Mouse (Mus musculus) intestine, postnatal 0 days (tissue): ENCODE data around the gene Epha4. TPM values are rescaled to one million over a fixed set of nuclear protein-coding genes. Genes with fewer than 3 reads are reported as not detected.

Experiments
- ATAC-seq: fragments of 200-750 bp; cut with Nextera tagmentation; 2 replicates; pipeline ENCODE4 v1.8.0; 2017; ENCODE audit warnings: mild to moderate bottlenecking, moderate TSS enrichment, moderate library complexity
- H3K27ac ChIP-seq: fragments of 300-500 bp; sonication (generic); 2 replicates; pipeline ENCODE4 v1.5.1; 2014; ENCODE audit warnings: mild to moderate bottlenecking, low read depth, low read length, moderate library complexity
- H3K27me3 ChIP-seq: fragments of 300-500 bp; sonication (generic); replicated peaks from 2 replicates; pipeline ENCODE4 v1.6.1; 2014; ENCODE audit warnings: low read length, mixed read lengths; ENCODE audit not compliant: control insufficient read depth, insufficient read depth
- H3K36me3 ChIP-seq: fragments of 300-500 bp; sonication (generic); 2 replicates; pipeline ENCODE4 v1.6.1; 2014; ENCODE audit warnings: mild to moderate bottlenecking, moderate library complexity; ENCODE audit not compliant: control insufficient read depth, insufficient read depth
- H3K4me1 ChIP-seq: fragments of 300-500 bp; sonication (generic); replicated peaks from 2 replicates; pipeline ENCODE4 v1.6.1; 2014; ENCODE audit warnings: antibody characterized with exemption, low read length, mixed read lengths; ENCODE audit not compliant: control insufficient read depth, insufficient read depth
- H3K4me2 ChIP-seq: fragments of 300-500 bp; sonication (generic); replicated peaks from 2 replicates; pipeline ENCODE4 v1.6.1; 2014; ENCODE audit warnings: low read depth, mild to moderate bottlenecking, moderate library complexity
- H3K4me3 ChIP-seq: fragments of 300-500 bp; sonication (generic); 2 replicates; pipeline ENCODE4 v1.5.1; 2014; ENCODE audit warnings: low read depth, low read length
- H3K9ac ChIP-seq: fragments of 300-500 bp; sonication (generic); 2 replicates; pipeline ENCODE4 v1.6.1; 2014; ENCODE audit warnings: mild to moderate bottlenecking, low read depth, low read length
- H3K9me3 ChIP-seq: fragments of 300-500 bp; sonication (generic); 2 replicates; pipeline ENCODE4 v1.6.1; 2016; ENCODE audit warnings: mixed run types; ENCODE audit not compliant: control insufficient read depth
- CTCF ChIP-seq: sonication (generic); IDR thresholded peaks from 2 replicates; pipeline ENCODE4 v1.5.1; 2016; ENCODE audit warnings: low read depth, mild to moderate bottlenecking, control low read depth, antibody characterized with exemption, moderate library complexity
- WGBS: fragments of 180-500 bp; shearing (Covaris S2); extraction: QIAGEN DNeasy Blood & Tissue Kit; methylation state at CpG from one replicate; pipeline ENCODE4 v1.1.7; 2014; 5-methylcytosine and 5-hydroxymethylcytosine counted together
- polyA plus RNA-seq: library from polyadenylated mRNA; unstranded; fragments of >200 nt; fragmentation: Nextera tagmentation; extraction: Ambion mirVana; gene quantifications from 2 replicates; pipeline ENCODE4 v1.2.1, GENCODE M21; 2015

The Epha4 gene
- polyA plus RNA-seq, 1 experiment from 2014 or later, result 1.5 TPM

GRCm38 (mm10) chr1:77453811-77454210 lies 61.1 kb downstream of the Epha4 start:
- no peak for ATAC-seq
- WGBS, result 67% methylated on average over 1 of the region's 1 CpGs
- Histone ChIP-seq H3K9me3 (no peaks in the 10 kb centered on the region), H3K4me2 (no peak overlapping the region), H3K36me3 (no peaks in the 10 kb centered on the region), H3K4me1 (no peaks in the 10 kb centered on the region), H3K27ac (no peak overlapping the region), H3K9ac (no peak overlapping the region), H3K4me3 (no peak overlapping the region), H3K27me3 (no peaks in the 10 kb centered on the region)
- TF ChIP-seq CTCF, result no peak

GRCm38 (mm10) chr1:77452721-77453120 lies 62.2 kb downstream of the Epha4 start:
- Histone ChIP-seq H3K9ac (no peak overlapping the region), H3K36me3 (no peaks in the 10 kb centered on the region), H3K4me3 (no peak overlapping the region), H3K9me3 (no peaks in the 10 kb centered on the region), H3K4me2 (no peak overlapping the region), H3K27me3 (no peaks in the 10 kb centered on the region), H3K27ac (no peak overlapping the region), H3K4me1 (no peaks in the 10 kb centered on the region)
- ATAC-seq, result no peak
- no peak for TF ChIP-seq CTCF
- 92% methylated on average over 3 of the region's 3 CpGs for WGBS

DNA sequence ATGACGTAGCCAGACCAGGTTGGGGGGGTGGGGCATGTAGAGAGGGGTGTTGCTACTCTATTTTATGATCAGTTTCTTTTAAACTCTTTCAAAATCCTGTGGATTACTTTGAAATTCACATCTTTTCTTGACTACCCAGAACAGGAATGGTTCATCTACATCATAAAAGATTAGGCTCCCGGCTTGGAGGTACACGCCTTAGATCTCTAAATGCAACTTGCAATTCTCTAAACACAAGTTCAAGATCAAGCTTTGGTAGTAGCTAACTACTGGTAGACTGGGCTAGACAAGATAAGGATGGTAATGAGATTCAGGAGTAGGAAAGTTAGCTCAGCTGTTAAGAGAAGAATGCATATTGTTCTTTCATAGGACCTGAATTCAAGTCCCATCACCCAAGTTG lies 63.3 kb downstream of the Epha4 start:
- no peak for ATAC-seq
- H3K4me3 ChIP-seq, result no peak overlapping the region
- H3K4me2 ChIP-seq, result no peak overlapping the region
- H3K9ac ChIP-seq, result no peak overlapping the region
- no peaks in the 10 kb centered on the region for H3K9me3 ChIP-seq
- no peaks in the 10 kb centered on the region for H3K36me3 ChIP-seq
- WGBS, result 68% methylated on average over 3 of the region's 3 CpGs
- no peak overlapping the region for H3K27ac ChIP-seq
- no peaks in the 10 kb centered on the region for H3K27me3 ChIP-seq
- H3K4me1 ChIP-seq, result no peaks in the 10 kb centered on the region
- no peak for TF ChIP-seq CTCF

DNA sequence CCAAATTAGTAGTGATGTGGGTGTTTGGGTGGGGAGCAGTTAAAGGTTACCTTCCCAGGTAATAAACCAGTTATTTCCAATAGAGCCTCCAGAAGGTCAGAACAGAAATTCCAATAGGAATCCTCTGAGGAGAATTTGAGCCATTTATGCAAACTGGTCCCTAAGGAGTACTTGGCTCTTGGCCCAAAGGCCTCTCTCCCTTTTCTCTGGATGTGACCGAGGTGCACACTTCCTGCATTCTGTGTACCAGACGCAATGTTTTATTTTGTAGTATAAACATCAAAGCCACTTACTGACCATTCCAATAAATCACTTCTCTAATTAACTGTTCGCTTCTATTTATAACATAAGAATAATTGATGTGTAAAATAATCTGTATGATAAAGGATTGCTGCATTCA lies 64.7 kb downstream of the Epha4 start:
- Histone ChIP-seq H3K4me1 (no peaks in the 10 kb centered on the region), H3K36me3 (no peaks in the 10 kb centered on the region), H3K4me2 (no peak overlapping the region), H3K27ac (no peak overlapping the region), H3K9me3 (no peaks in the 10 kb centered on the region), H3K4me3 (no peak overlapping the region), H3K27me3 (no peaks in the 10 kb centered on the region), H3K9ac (no peak overlapping the region)
- TF ChIP-seq CTCF, result no peak
- ATAC-seq, result no peak
- WGBS, result 62% methylated on average over 3 of the region's 3 CpGs

- 100% methylated on average over 1 of the region's 1 CpGs for WGBS
- no peak for TF ChIP-seq CTCF
- H3K4me3 ChIP-seq, result no peak overlapping the region
- H3K27me3 ChIP-seq, result no peaks in the 10 kb centered on the region
- H3K4me1 ChIP-seq, result no peaks in the 10 kb centered on the region
- no peak overlapping the region for H3K4me2 ChIP-seq
- H3K9ac ChIP-seq, result no peak overlapping the region
- H3K36me3 ChIP-seq, result no peaks in the 10 kb centered on the region
- no peak for ATAC-seq
- H3K9me3 ChIP-seq, result no peaks in the 10 kb centered on the region
- no peak overlapping the region for H3K27ac ChIP-seq
Measured at GRCm38 (mm10) chr1:77447061-77447614, 67.8 kb downstream of the Epha4 start.

- no peak for ATAC-seq
- Histone ChIP-seq H3K27me3 (no peaks in the 10 kb centered on the region), H3K9ac (no peak overlapping the region), H3K4me1 (no peaks in the 10 kb centered on the region), H3K27ac (no peak overlapping the region), H3K36me3 (no peaks in the 10 kb centered on the region), H3K9me3 (no peaks in the 10 kb centered on the region), H3K4me2 (no peak overlapping the region), H3K4me3 (no peak overlapping the region)
- no peak for TF ChIP-seq CTCF
- 78% methylated on average over 12 of the region's 12 CpGs for WGBS
Measured at GRCm38 (mm10) chr1:77446438-77446837, 68.5 kb downstream of the Epha4 start.

- Histone ChIP-seq H3K4me1 (no peaks in the 10 kb centered on the region), H3K9me3 (no peaks in the 10 kb centered on the region), H3K36me3 (no peaks in the 10 kb centered on the region), H3K9ac (no peak overlapping the region), H3K4me2 (no peak overlapping the region), H3K4me3 (no peak overlapping the region), H3K27me3 (no peaks in the 10 kb centered on the region), H3K27ac (no peak overlapping the region)
- ATAC-seq, result no peak
- no peak for TF ChIP-seq CTCF
- WGBS, result 72% methylated on average over 9 of the region's 9 CpGs
Measured at GRCm38 (mm10) chr1:77444648-77445047, 70.2 kb downstream of the Epha4 start.
